Mouse (Mus musculus) heart, adult 2 months (tissue): ENCODE measurements around the gene Gramd1c. TPM values are rescaled to one million over a fixed set of nuclear protein-coding genes. Genes with fewer than 3 reads are reported as not detected.

ENCODE experiments used
- DNase-seq, 2 experiments: peaks; one replicate each; pipeline ENCODE4 v3.0.0; 2021
- H3K27ac ChIP-seq: fragments of 200-600 bp; 2 replicates; pipeline ENCODE4 v1.8.1; 2022
- H3K27me3 ChIP-seq: fragments of 200-500 bp; 2 replicates; pipeline ENCODE4 v1.6.1; 2012; ENCODE audit warnings: mild to moderate bottlenecking, low read length, inconsistent platforms, mixed read lengths; ENCODE audit not compliant: control insufficient read depth, insufficient read depth
- H3K36me3 ChIP-seq: fragments of 200-500 bp; 2 replicates; pipeline ENCODE4 v1.6.1; 2012; ENCODE audit warnings: low read length, inconsistent platforms; ENCODE audit not compliant: control insufficient read depth, insufficient read depth
- H3K4me1 ChIP-seq: fragments of 200-500 bp; 2 replicates; pipeline ENCODE4 v1.6.1; 2011; ENCODE audit warnings: low read length; ENCODE audit not compliant: control insufficient read depth, insufficient read depth
- H3K4me3 ChIP-seq: fragments of 200-600 bp; 2 replicates; pipeline ENCODE4 v1.8.1; 2022
- H3K79me2 ChIP-seq: fragments of 200-500 bp; replicated peaks from 2 replicates; pipeline ENCODE4 v1.6.1; 2012; ENCODE audit warnings: mild to moderate bottlenecking, inconsistent platforms, low read length, moderate library complexity, mixed read lengths; ENCODE audit not compliant: control insufficient read depth, insufficient read depth
- H3K9ac ChIP-seq: fragments of 200-500 bp; 2 replicates; pipeline ENCODE4 v1.6.1; 2012; ENCODE audit warnings: low read depth, mild to moderate bottlenecking, control low read depth, inconsistent platforms, low read length, mixed read lengths
- CTCF ChIP-seq: fragments of 200-600 bp; IDR thresholded peaks from 2 replicates; pipeline ENCODE4 v1.8.1; 2022; ENCODE audit warnings: antibody characterized with exemption, mild to moderate bottlenecking, moderate library complexity
- EP300 ChIP-seq: fragments of 200-500 bp; IDR thresholded peaks from 2 replicates; pipeline ENCODE4 v1.6.1; 2011; ENCODE audit warnings: low read depth, low read length, control low read depth; ENCODE audit not compliant: insufficient read depth
- POLR2A ChIP-seq: fragments of 200-500 bp; IDR thresholded peaks from 2 replicates; pipeline ENCODE4 v1.6.1; 2011; ENCODE audit warnings: mild to moderate bottlenecking, low read depth, low read length, control low read depth; ENCODE audit not compliant: insufficient read depth
- WGBS: fragments of 180-500 bp; shearing (Covaris S2); methylation state at CpG from one replicate; pipeline ENCODE4 v1.1.7; 2018; 5-methylcytosine and 5-hydroxymethylcytosine counted together
- intact Hi-C: fragments of 180-260 bp; cut with DNase I; formaldehyde crosslinking; loops from one replicate; pipeline ENCODE4 v1.15.1; 2025
- polyA plus RNA-seq: library from polyadenylated mRNA; depleted of rRNA; stranded (reverse); fragments of >200 nt; gene quantifications from 2 replicates; pipeline ENCODE4 v1.2.3, GENCODE M21; 2012
- total RNA-seq, 2 experiments: library from RNA; stranded (reverse); gene quantifications; 2 replicates each; pipeline ENCODE4 v1.2.3; 2021

Gene Gramd1c
- total and polyA plus RNA-seq, 3 experiments = 0.37 to 0.50 (median 0.37) TPM

GRCm38 (mm10) chr16:44055766-44056165, 7.4 kb downstream of the Gramd1c start:
- Histone ChIP-seq H3K27ac (no peak overlapping the region), H3K36me3 (no peaks in the 10 kb centered on the region)
- intact Hi-C loops = no loop called here

GRCm38 (mm10) chr16:44053265-44053664, 9.9 kb downstream of the Gramd1c start:
- H3K79me2 ChIP-seq = no peaks in the 10 kb centered on the region
- no peaks in the 10 kb centered on the region for H3K4me1 ChIP-seq
- no peak for DNase-seq
- TF ChIP-seq EP300 (no peak), POLR2A (no peak), CTCF (no peak)
- H3K27me3 ChIP-seq = no peaks in the 10 kb centered on the region
- intact Hi-C loops = no loop called here
- no peak overlapping the region for H3K9ac ChIP-seq
- H3K36me3 ChIP-seq = no peaks in the 10 kb centered on the region
- H3K4me3 ChIP-seq = no peak overlapping the region
- WGBS = 79% methylated on average over 6 of the region's 6 CpGs
- H3K27ac ChIP-seq = no peak overlapping the region

More at GRCm38 (mm10) chr16:44055766-44056165, 7.4 kb downstream of the Gramd1c start:
- TF ChIP-seq CTCF (no peak), EP300 (no peak), POLR2A (no peak)
- H3K9ac ChIP-seq = no peak overlapping the region
- no peaks in the 10 kb centered on the region for H3K4me1 ChIP-seq
- H3K4me3 ChIP-seq = no peak overlapping the region
- no peak for DNase-seq
- H3K27me3 ChIP-seq = no peaks in the 10 kb centered on the region
- WGBS = 81% methylated on average over 8 of the region's 8 CpGs
- no peaks in the 10 kb centered on the region for H3K79me2 ChIP-seq

- TF ChIP-seq POLR2A = no peak
- TF ChIP-seq EP300 = no peak
- TF ChIP-seq CTCF = no peak
- no peaks in the 10 kb centered on the region for H3K4me1 ChIP-seq
- DNase-seq = no peak
- no peaks in the 10 kb centered on the region for H3K27me3 ChIP-seq
- no peak overlapping the region for H3K9ac ChIP-seq
- H3K79me2 ChIP-seq = no peaks in the 10 kb centered on the region
- H3K4me3 ChIP-seq = no peak overlapping the region
- no peak overlapping the region for H3K27ac ChIP-seq
- WGBS = 81% methylated on average over 6 of the region's 6 CpGs
- no peaks in the 10 kb centered on the region for H3K36me3 ChIP-seq
- intact Hi-C loops = no loop called here
Observed at GRCm38 (mm10) chr16:44052390-44052789, 10.8 kb downstream of the Gramd1c start.

- H3K36me3 ChIP-seq = no peaks in the 10 kb centered on the region
- H3K4me1 ChIP-seq = no peaks in the 10 kb centered on the region
- intact Hi-C loops = no loop called here
- no peaks in the 10 kb centered on the region for H3K27me3 ChIP-seq
- no peak overlapping the region for H3K27ac ChIP-seq
- no peak for DNase-seq
- no peak overlapping the region for H3K4me3 ChIP-seq
- no peak for TF ChIP-seq EP300
- no peak for TF ChIP-seq POLR2A
- TF ChIP-seq CTCF = no peak
- no peaks in the 10 kb centered on the region for H3K79me2 ChIP-seq
- WGBS = 88% methylated on average over 5 of the region's 5 CpGs
- H3K9ac ChIP-seq = no peak overlapping the region
Observed at GRCm38 (mm10) chr16:44050139-44050538, 13.0 kb downstream of the Gramd1c start.

- H3K27me3 ChIP-seq = no peaks in the 10 kb centered on the region
- H3K4me3 ChIP-seq = no peak overlapping the region
- intact Hi-C loops = no loop called here
- H3K9ac ChIP-seq = no peak overlapping the region
- TF ChIP-seq EP300 = no peak
- TF ChIP-seq POLR2A = no peak
- TF ChIP-seq CTCF = peak; percentile 32
- DNase-seq = no peak
- no peaks in the 10 kb centered on the region for H3K36me3 ChIP-seq
- 75% methylated on average over 4 of the region's 4 CpGs for WGBS
- no peak overlapping the region for H3K27ac ChIP-seq
- no peaks in the 10 kb centered on the region for H3K79me2 ChIP-seq
- no peaks in the 10 kb centered on the region for H3K4me1 ChIP-seq
Observed at GRCm38 (mm10) chr16:44039112-44039511, 24.0 kb downstream of the Gramd1c start.

GRCm38 (mm10) chr16:44035221-44035620, 27.9 kb downstream of the Gramd1c start:
- no peaks in the 10 kb centered on the region for H3K4me1 ChIP-seq
- H3K9ac ChIP-seq = no peak overlapping the region
- WGBS = 80% methylated on average over 3 of the region's 3 CpGs
- no peaks in the 10 kb centered on the region for H3K27me3 ChIP-seq
- intact Hi-C loops = no loop called here
- no peak overlapping the region for H3K27ac ChIP-seq
- H3K79me2 ChIP-seq = no peaks in the 10 kb centered on the region
- H3K36me3 ChIP-seq = no peaks in the 10 kb centered on the region
- DNase-seq = no peak
- TF ChIP-seq CTCF (no peak), POLR2A (no peak), EP300 (no peak)
- no peak overlapping the region for H3K4me3 ChIP-seq

GRCm38 (mm10) chr16:44033365-44033764, 29.8 kb downstream of the Gramd1c start:
- no peaks in the 10 kb centered on the region for H3K79me2 ChIP-seq
- H3K36me3 ChIP-seq = no peaks in the 10 kb centered on the region

More at GRCm38 (mm10) chr16:44033365-44033764, 29.8 kb downstream of the Gramd1c start:
- Histone ChIP-seq H3K9ac (no peak overlapping the region), H3K4me3 (no peak overlapping the region), H3K4me1 (no peaks in the 10 kb centered on the region), H3K27ac (no peak overlapping the region), H3K27me3 (no peaks in the 10 kb centered on the region)
- TF ChIP-seq CTCF = no peak
- no peak for TF ChIP-seq EP300
- no peak for TF ChIP-seq POLR2A
- intact Hi-C loops = no loop called here
- DNase-seq = no peak
- WGBS = 79% methylated on average over 5 of the region's 5 CpGs
